Mouse (Mus musculus): Measurements from ENCODE around the gene Rbbp8nl. TPM values are rescaled to one million over a fixed set of nuclear protein-coding genes. Genes with fewer than 3 reads are reported as not detected.

The Rbbp8nl gene
- polyA plus RNA-seq, 1 experiment, result not detected

DNA sequence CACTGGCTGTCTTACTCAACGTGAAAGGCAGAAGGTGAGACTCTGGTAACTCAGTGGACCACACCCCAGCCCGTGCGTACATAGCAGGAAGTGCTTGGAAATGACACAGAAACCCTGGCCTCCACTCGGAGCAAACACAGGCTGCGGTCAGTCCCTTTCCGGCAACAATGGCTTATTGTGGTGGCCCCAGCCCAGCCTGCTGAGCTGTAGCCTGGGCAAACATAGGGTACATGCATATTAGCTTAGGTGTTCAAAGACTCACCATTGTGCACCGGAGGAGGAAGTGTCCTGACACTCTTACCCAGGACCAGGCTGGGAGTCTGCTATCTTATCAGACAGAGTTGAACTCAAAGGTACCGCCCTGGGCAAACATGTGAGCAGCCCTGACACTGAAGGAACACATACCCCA lies 12.8 kb downstream of the Rbbp8nl start:
- Histone ChIP-seq H3K4me3 (replicated peaks; ENCODE audit: control insufficient read depth, low read depth, low read length) (no peak overlapping the region), H3K4me1 (ENCODE audit: control insufficient read depth, insufficient read depth, low read length) (peaks cover 8% of the 10 kb centered on the region; the same call in 1 of the 2 replicates), H3K27ac (ENCODE audit: control insufficient read depth, insufficient read depth, low read depth, low read length, poor library complexity) (peak overlapping the region; percentile 57)
- WGBS, result 2% methylated on average over 8 of the region's 8 CpGs
- no peak for TF ChIP-seq POLR2A (IDR thresholded peaks at IDR 0.05; ENCODE audit: borderline replicate concordance, control insufficient read depth, low read depth, low read length)
- no peak for TF ChIP-seq CTCF (IDR thresholded peaks at IDR 0.05; ENCODE audit: control insufficient read depth, insufficient read depth, low read length)

GRCm38 (mm10) chr2:180276385-180276784 lies 13.3 kb downstream of the Rbbp8nl start:
- 12% methylated on average over 4 of the region's 4 CpGs for WGBS
- TF ChIP-seq POLR2A (IDR thresholded peaks at IDR 0.05; ENCODE audit: borderline replicate concordance, control insufficient read depth, low read depth, low read length), result no peak
- no peak for TF ChIP-seq CTCF (IDR thresholded peaks at IDR 0.05; ENCODE audit: control insufficient read depth, insufficient read depth, low read length)
- Histone ChIP-seq H3K27ac (ENCODE audit: control insufficient read depth, insufficient read depth, low read depth, low read length, poor library complexity) (peak overlapping the region; percentile 57), H3K4me1 (ENCODE audit: control insufficient read depth, insufficient read depth, low read length) (peaks cover 13% of the 10 kb centered on the region; the same call in 1 of the 2 replicates), H3K4me3 (replicated peaks; ENCODE audit: control insufficient read depth, low read depth, low read length) (no peak overlapping the region)

DNA sequence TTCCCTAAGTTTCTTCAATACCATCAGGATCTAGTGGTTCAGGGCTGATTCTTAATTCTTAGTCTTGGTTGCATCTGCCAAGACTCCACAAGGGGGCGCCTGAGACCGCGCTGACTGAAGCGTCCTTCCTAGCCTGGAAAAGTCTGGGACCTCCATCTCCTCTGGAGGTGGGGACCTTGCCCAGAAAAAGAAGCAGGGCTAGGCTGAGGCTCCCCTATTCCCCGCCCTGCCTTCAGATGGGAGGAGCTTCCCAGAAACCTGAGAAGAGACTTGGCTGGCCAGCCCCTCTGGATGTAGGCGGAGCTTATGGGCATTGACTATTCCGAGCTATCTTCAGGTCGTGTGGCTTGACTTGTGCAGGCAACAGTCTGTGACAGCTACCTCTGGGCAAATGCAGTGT lies 13.8 kb downstream of the Rbbp8nl start:
- H3K4me1 ChIP-seq (ENCODE audit: control insufficient read depth, insufficient read depth, low read length), result peaks cover 15% of the 10 kb centered on the region; the same call in 1 of the 2 replicates
- H3K27ac ChIP-seq (ENCODE audit: control insufficient read depth, insufficient read depth, low read depth, low read length, poor library complexity), result peak overlapping the region; percentile 57
- TF ChIP-seq CTCF (IDR thresholded peaks at IDR 0.05; ENCODE audit: control insufficient read depth, insufficient read depth, low read length) (peak; percentile 77), POLR2A (IDR thresholded peaks at IDR 0.05; ENCODE audit: borderline replicate concordance, control insufficient read depth, low read depth, low read length) (no peak)
- under 1% methylated on average over 8 of the region's 8 CpGs for WGBS
- H3K4me3 ChIP-seq (replicated peaks; ENCODE audit: control insufficient read depth, low read depth, low read length), result no peak overlapping the region

GRCm38 (mm10) chr2:180274523-180274922 lies 15.2 kb downstream of the Rbbp8nl start:
- no peak overlapping the region for H3K4me3 ChIP-seq (replicated peaks; ENCODE audit: control insufficient read depth, low read depth, low read length)
- H3K4me1 ChIP-seq (ENCODE audit: control insufficient read depth, insufficient read depth, low read length), result peaks cover 22% of the 10 kb centered on the region
- H3K27ac ChIP-seq (ENCODE audit: control insufficient read depth, insufficient read depth, low read depth, low read length, poor library complexity), result no peak overlapping the region
- 90% methylated on average over 2 of the region's 2 CpGs for WGBS
- TF ChIP-seq CTCF (IDR thresholded peaks at IDR 0.05; ENCODE audit: control insufficient read depth, insufficient read depth, low read length), result no peak
- TF ChIP-seq POLR2A (IDR thresholded peaks at IDR 0.05; ENCODE audit: borderline replicate concordance, control insufficient read depth, low read depth, low read length), result no peak

GRCm38 (mm10) chr2:180273394-180274244 lies 16.1 kb downstream of the Rbbp8nl start, which contains the start of gene Cables2:
Cables2 (minus strand) TSS chr2:180273496.
- Histone ChIP-seq H3K4me3 (replicated peaks; ENCODE audit: control insufficient read depth, low read depth, low read length) (peak within 1 kb of the TSS; percentile 80), H3K4me1 (ENCODE audit: control insufficient read depth, insufficient read depth, low read length) (peaks cover 22% of the 10 kb centered on the region), H3K27ac (ENCODE audit: control insufficient read depth, insufficient read depth, low read depth, low read length, poor library complexity) (peak within 1 kb of the TSS; percentile 84)
- TF ChIP-seq CTCF (IDR thresholded peaks at IDR 0.05; ENCODE audit: control insufficient read depth, insufficient read depth, low read length) (no peak), POLR2A (IDR thresholded peaks at IDR 0.05; ENCODE audit: borderline replicate concordance, control insufficient read depth, low read depth, low read length) (peak; percentile 15; the same call in 1 of the 2 replicates)
- 2% methylated on average over 67 of the region's 68 CpGs for WGBS

- H3K4me3 ChIP-seq (replicated peaks; ENCODE audit: control insufficient read depth, low read depth, low read length), result peak overlapping the region; percentile 80
- no peak for TF ChIP-seq CTCF (IDR thresholded peaks at IDR 0.05; ENCODE audit: control insufficient read depth, insufficient read depth, low read length)
- TF ChIP-seq POLR2A (IDR thresholded peaks at IDR 0.05; ENCODE audit: borderline replicate concordance, control insufficient read depth, low read depth, low read length), result no peak
- WGBS, result 1% methylated on average over 30 of the region's 37 CpGs
- peak overlapping the region; percentile 68; the same call in 1 of the 2 replicates for H3K27ac ChIP-seq (ENCODE audit: control insufficient read depth, insufficient read depth, low read depth, low read length, poor library complexity)
- H3K4me1 ChIP-seq (ENCODE audit: control insufficient read depth, insufficient read depth, low read length), result peaks cover 22% of the 10 kb centered on the region
Measured at GRCm38 (mm10) chr2:180272884-180273321, 16.8 kb downstream of the Rbbp8nl start.

DNA sequence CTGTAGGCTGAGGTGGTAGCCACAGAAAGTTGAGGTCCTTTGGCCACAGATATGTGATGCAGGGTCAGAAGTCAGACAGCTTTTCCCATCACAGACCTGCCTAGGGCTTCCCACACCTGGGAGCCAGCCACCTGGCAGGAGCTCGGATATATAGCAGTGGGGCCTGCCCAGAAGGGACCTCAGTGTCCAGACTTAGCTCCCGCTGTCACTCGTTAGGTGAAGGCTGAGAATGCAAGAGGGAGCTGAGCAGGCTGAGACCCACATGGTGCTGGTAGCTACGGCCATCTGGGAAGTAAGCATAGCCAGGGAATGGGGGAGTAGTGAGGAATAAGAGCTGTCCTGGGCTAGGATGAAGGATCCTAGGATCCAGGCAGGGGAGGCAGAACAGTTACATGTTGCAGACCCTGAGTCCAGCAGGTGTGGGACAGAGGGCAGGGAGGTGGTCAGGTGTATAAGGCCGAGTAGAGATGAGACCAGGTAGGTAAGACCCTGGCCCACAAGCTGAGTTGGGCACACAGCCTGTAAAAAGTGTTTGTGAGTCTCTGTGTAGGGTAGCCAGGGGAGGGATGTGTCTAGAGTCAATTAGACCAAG lies 17.8 kb downstream of the Rbbp8nl start:
- Histone ChIP-seq H3K4me3 (replicated peaks; ENCODE audit: control insufficient read depth, low read depth, low read length) (no peak overlapping the region), H3K4me1 (ENCODE audit: control insufficient read depth, insufficient read depth, low read length) (peaks cover 22% of the 10 kb centered on the region), H3K27ac (ENCODE audit: control insufficient read depth, insufficient read depth, low read depth, low read length, poor library complexity) (no peak overlapping the region)
- no peak for TF ChIP-seq CTCF (IDR thresholded peaks at IDR 0.05; ENCODE audit: control insufficient read depth, insufficient read depth, low read length)
- TF ChIP-seq POLR2A (IDR thresholded peaks at IDR 0.05; ENCODE audit: borderline replicate concordance, control insufficient read depth, low read depth, low read length), result no peak
- WGBS, result 85% methylated on average over 5 of the region's 5 CpGs

All from bone marrow, adult 2 months (tissue).